Mouse (Mus musculus) forebrain, embryonic 11.5 days (tissue): ENCODE measurements around the gene Sdhc. TPM values are rescaled to one million over a fixed set of nuclear protein-coding genes. Genes with fewer than 3 reads are reported as not detected.

Experiments used
- ATAC-seq: fragments of 200-750 bp; cut with Nextera tagmentation; replicated peaks from 2 replicates; pipeline ENCODE4 v1.8.0; 2017; ENCODE audit warnings: moderate TSS enrichment; ENCODE audit not compliant: low FRiP score
- DNase-seq: peaks from one replicate; pipeline ENCODE4 v3.0.0-alpha.2; 2017; ENCODE audit warnings: low spot score
- H3K27ac ChIP-seq: fragments of 300-500 bp; sonication (generic); 2 replicates; pipeline ENCODE4 v1.5.1; 2014; ENCODE audit warnings: low read depth, low read length
- H3K27me3 ChIP-seq: fragments of 300-500 bp; sonication (generic); 2 replicates; pipeline ENCODE4 v1.6.1; 2014; ENCODE audit warnings: mild to moderate bottlenecking, low read length, mixed read lengths; ENCODE audit not compliant: control insufficient read depth, insufficient read depth
- H3K36me3 ChIP-seq: fragments of 300-500 bp; sonication (generic); 2 replicates; pipeline ENCODE4 v1.6.1; 2014; ENCODE audit warnings: mild to moderate bottlenecking, low read length, moderate library complexity, mixed read lengths; ENCODE audit not compliant: control insufficient read depth, insufficient read depth
- H3K4me1 ChIP-seq: fragments of 300-500 bp; sonication (generic); replicated peaks from 2 replicates; pipeline ENCODE4 v1.6.1; 2014; ENCODE audit warnings: low read length, mixed read lengths; ENCODE audit not compliant: control insufficient read depth, insufficient read depth
- H3K4me2 ChIP-seq: fragments of 300-500 bp; sonication (generic); 2 replicates; pipeline ENCODE4 v1.6.1; 2014; ENCODE audit warnings: low read depth, mild to moderate bottlenecking, low read length, moderate library complexity, mixed read lengths; ENCODE audit not compliant: severe bottlenecking
- H3K4me3 ChIP-seq: fragments of 300-500 bp; sonication (generic); 2 replicates; pipeline ENCODE4 v1.5.1; 2014; ENCODE audit warnings: low read depth, low read length
- H3K9ac ChIP-seq: fragments of 300-500 bp; sonication (generic); 2 replicates; pipeline ENCODE4 v1.6.1; 2014; ENCODE audit warnings: low read length
- H3K9me3 ChIP-seq: fragments of 300-500 bp; sonication (generic); 2 replicates; pipeline ENCODE4 v1.6.1; 2016; ENCODE audit warnings: low read length, mixed read lengths; ENCODE audit not compliant: control insufficient read depth
- WGBS: fragments of 180-500 bp; shearing (Covaris S2); extraction: QIAGEN DNeasy Blood & Tissue Kit; methylation state at CpG from one replicate; pipeline ENCODE4 v1.1.7; 2014; 5-methylcytosine and 5-hydroxymethylcytosine counted together
- polyA plus RNA-seq: library from polyadenylated mRNA; unstranded; fragments of >200 nt; fragmentation: Nextera tagmentation; extraction: Ambion mirVana; gene quantifications from 2 replicates; pipeline ENCODE4 v1.2.1, GENCODE M21; 2014

The Sdhc gene
- polyA plus RNA-seq, 1 experiment from 2014 or later: 272 TPM

DNA sequence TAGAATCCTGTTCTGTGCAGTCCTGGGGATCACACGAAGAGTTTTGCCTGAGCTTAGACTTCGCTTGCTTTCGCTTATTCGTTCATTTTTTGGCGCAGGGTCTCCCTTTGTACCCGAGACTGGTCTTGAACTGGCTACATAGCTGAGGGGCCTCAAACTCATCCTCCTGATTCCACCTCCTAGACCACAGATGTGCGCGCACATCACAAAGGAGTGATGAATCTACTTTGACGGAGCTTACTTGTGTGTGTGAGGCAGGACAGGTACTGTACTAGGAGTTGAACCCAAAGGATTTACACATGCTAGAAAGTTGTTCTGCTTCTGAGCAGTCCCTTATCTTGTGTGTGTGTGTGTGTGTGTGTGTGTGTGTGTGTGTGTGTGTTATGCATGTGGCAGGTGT is 40.4 kb upstream of the Sdhc start:
- H3K4me1 ChIP-seq: peaks cover 10% of the 10 kb centered on the region; the same call in 1 of the 2 replicates
- no peaks in the 10 kb centered on the region for H3K9me3 ChIP-seq
- 92% methylated on average over 9 of the region's 9 CpGs for WGBS
- no peak overlapping the region for H3K9ac ChIP-seq
- peaks cover 28% of the 10 kb centered on the region for H3K27me3 ChIP-seq
- DNase-seq (no peak), ATAC-seq (no peak)
- no peaks in the 10 kb centered on the region for H3K36me3 ChIP-seq
- no peak overlapping the region for H3K27ac ChIP-seq
- H3K4me2 ChIP-seq: no peak overlapping the region
- H3K4me3 ChIP-seq: no peak overlapping the region

DNA sequence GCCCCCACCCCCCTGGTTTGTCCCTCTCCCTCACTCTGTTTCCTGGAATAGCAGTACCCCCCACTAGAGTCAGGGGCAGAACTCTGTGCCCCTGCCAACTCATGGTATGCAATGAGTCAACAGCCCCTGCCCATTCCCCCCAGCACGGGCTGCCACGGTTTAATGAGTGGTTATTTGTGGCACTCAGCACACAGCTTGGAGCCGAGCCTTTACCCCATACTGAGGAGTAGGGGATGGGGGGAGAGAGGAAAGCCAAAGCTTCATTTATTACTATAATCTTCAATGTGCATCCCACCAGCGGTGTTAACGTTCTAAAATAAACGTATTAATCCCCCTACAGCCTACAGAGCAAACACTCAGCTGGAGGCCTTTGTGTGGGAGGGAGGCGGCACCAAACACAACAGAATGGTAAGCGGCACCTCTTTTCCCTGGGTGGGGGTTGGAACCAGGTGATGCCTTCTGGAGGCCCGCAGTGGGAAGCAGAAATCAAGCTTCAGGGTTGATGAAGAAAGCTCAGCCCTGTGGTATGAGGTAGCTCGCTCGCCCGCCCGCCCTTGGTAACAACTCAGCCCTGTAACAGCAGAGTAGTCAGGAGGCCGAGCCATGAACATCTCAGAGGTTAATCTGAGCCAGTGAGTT is 39.2 kb upstream of the Sdhc start:
- H3K27me3 ChIP-seq: peaks cover 17% of the 10 kb centered on the region
- H3K9me3 ChIP-seq: no peaks in the 10 kb centered on the region
- H3K27ac ChIP-seq: peak overlapping the region; percentile 48; the same call in 1 of the 2 replicates
- ATAC-seq (peak; percentile 20; the same call in 1 of the 2 replicates), DNase-seq (no peak)
- peaks cover 9% of the 10 kb centered on the region; the same call in 1 of the 2 replicates for H3K4me1 ChIP-seq
- H3K4me3 ChIP-seq: no peak overlapping the region
- 21% methylated on average over 14 of the region's 14 CpGs for WGBS
- no peaks in the 10 kb centered on the region for H3K36me3 ChIP-seq
- no peak overlapping the region for H3K4me2 ChIP-seq
- H3K9ac ChIP-seq: no peak overlapping the region

DNA sequence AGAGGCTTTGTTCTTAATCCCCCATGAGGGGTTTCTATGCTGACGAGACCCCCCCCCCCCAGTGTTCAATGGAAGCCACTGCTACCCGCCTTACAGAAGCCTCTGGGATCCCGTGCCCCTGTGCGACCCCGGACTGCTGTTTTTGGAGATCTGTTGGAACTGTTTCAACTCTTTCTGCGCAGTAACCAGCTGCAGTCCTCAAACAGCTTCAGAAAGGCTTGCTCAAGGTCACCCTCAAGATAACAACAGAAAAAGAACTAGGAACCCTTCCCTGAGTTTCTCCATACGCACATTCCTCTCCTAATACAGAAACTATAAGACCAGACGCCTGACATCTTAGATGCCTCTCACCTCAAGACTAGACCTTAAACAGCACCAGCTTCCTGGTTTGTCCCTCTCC is 38.6 kb upstream of the Sdhc start:
- H3K27ac ChIP-seq: peak overlapping the region; percentile 48; the same call in 1 of the 2 replicates
- ATAC-seq: 0 out of 2 replicates have a peak, but pooled peaks have one; percentile 34
- no peak overlapping the region for H3K4me2 ChIP-seq
- H3K36me3 ChIP-seq: no peaks in the 10 kb centered on the region
- H3K27me3 ChIP-seq: peaks cover 11% of the 10 kb centered on the region; the same call in 1 of the 2 replicates
- WGBS: 8% methylated on average over 8 of the region's 8 CpGs
- no peak for DNase-seq
- no peak overlapping the region for H3K4me3 ChIP-seq
- no peaks in the 10 kb centered on the region for H3K9me3 ChIP-seq
- H3K9ac ChIP-seq: no peak overlapping the region
- H3K4me1 ChIP-seq: peaks cover 9% of the 10 kb centered on the region; the same call in 1 of the 2 replicates

DNA sequence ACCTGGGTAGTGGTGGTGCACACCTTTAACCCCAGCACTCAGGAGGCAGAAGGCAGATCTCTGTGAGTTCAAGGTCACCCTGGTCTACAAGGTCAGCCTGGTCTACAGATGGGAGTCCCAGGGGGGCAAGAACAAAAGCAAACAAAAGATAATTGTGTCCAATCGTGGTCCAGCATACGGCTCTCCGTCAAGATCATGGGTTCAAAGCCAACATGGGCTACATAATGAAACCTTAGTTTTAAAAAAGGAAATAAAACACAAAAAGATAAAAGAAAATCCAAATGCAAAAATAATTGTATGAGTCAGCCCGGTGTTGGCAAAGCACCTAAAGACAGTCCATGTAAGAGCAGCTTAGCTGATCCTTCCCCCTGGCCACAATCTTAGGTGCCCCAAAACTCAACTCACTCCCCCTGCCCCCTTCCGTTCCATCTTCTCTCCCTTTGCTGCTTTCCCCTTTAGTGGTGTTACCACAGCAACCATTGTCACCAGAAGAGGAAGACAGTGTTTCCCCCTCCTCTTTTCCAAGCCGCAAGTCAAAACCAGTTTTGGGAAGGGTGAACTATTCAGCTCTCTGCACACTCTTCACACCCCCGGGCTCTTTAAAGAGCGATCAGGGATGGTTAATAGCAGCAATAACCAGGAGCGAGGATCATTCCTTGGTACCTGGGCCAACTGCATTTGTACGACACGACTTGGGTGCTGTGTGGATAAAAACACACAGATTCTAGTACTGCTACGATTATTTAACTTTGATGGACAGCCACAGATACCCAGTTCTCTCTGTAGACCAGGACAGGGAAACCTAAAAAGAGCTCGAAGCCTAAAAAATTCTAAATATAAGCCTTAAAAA is 37.7 kb upstream of the Sdhc start:
- H3K4me3 ChIP-seq: no peak overlapping the region
- ATAC-seq: no peak

DNA sequence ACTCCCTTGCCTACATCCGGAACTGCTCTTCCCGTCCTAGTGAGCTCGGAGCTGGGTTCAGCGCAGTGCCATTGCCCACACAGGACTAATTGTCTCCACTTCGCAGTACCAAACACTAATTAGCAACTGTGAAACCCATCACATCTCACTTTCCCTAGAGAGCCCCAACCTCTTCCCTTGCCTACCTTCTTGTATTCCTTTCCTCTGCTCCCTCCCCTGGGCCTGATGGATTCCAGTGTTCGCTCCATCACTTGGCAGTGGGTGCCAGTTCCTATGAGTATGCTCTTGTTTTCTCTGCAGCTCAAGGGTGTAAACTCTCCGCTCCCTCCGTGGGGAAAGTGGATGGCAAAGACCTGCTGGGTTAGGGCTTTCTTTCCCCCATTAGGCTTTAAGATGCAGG is 35.3 kb upstream of the Sdhc start:
- H3K4me2 ChIP-seq: no peak overlapping the region
- H3K36me3 ChIP-seq: no peaks in the 10 kb centered on the region
- ATAC-seq (no peak), DNase-seq (no peak)
- no peaks in the 10 kb centered on the region for H3K27me3 ChIP-seq
- no peaks in the 10 kb centered on the region for H3K9me3 ChIP-seq
- WGBS: 71% methylated on average over 8 of the region's 8 CpGs
- peaks cover 7% of the 10 kb centered on the region; the same call in 1 of the 2 replicates for H3K4me1 ChIP-seq
- H3K27ac ChIP-seq: no peak overlapping the region
- H3K4me3 ChIP-seq: no peak overlapping the region
- no peak overlapping the region for H3K9ac ChIP-seq

More for the DNA sequence above, 37.7 kb upstream of the Sdhc start:
- no peak overlapping the region for H3K9ac ChIP-seq
- H3K4me2 ChIP-seq: no peak overlapping the region
- 37% methylated on average over 13 of the region's 13 CpGs for WGBS
- peaks cover 3% of the 10 kb centered on the region; the same call in 1 of the 2 replicates for H3K27me3 ChIP-seq
- no peak overlapping the region for H3K27ac ChIP-seq
- DNase-seq: no peak
- H3K36me3 ChIP-seq: no peaks in the 10 kb centered on the region
- H3K4me1 ChIP-seq: peaks cover 9% of the 10 kb centered on the region; the same call in 1 of the 2 replicates
- no peaks in the 10 kb centered on the region for H3K9me3 ChIP-seq

DNA sequence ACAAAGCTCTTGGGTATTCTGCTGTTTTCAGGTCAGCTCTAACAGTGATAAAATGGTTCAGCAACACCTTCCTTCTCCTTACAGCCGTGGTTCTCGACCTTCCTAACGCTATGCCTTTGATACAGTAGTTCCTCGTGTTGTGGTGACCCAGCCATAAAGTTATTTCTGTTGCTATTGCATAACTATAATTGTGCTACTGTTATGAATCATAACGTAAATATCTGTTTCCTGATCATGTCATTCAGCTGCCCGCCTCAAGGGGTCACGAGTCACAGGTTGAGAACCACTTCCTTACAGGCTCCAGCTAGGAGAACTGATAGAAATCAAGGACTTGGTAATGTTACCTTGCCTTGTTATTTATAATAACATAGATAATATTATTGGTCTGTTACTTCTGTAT is 33.9 kb upstream of the Sdhc start:
- Histone ChIP-seq H3K27ac (no peak overlapping the region), H3K9me3 (no peaks in the 10 kb centered on the region), H3K36me3 (no peaks in the 10 kb centered on the region), H3K4me2 (no peak overlapping the region), H3K27me3 (no peaks in the 10 kb centered on the region), H3K4me3 (no peak overlapping the region), H3K4me1 (peaks cover 4% of the 10 kb centered on the region; the same call in 1 of the 2 replicates), H3K9ac (no peak overlapping the region)
- DNase-seq (no peak), ATAC-seq (no peak)
- WGBS: 91% methylated on average over 7 of the region's 7 CpGs

DNA sequence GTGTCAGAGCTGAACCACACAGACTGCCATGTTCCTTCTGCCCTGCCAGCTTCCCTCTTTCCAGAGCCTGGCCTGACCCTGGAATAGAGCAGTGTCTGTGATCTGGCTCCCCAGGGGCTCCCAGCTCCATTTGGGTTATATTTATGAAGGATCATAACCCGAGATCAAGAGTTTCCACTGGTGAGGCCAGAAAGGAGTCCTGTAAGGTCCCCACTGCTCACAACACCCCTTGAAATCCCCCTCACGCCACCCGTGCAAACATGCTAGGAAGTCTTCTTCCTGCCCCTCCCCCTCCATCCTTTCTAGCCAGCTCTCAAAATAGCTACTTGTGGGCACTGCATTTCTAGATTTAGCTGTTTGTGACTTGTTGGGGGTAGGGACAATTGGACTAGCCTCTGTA is 33.2 kb upstream of the Sdhc start:
- WGBS: 73% methylated on average over 3 of the region's 3 CpGs
- no peak overlapping the region for H3K9ac ChIP-seq
- no peak for ATAC-seq
- H3K4me3 ChIP-seq: no peak overlapping the region
- H3K27me3 ChIP-seq: no peaks in the 10 kb centered on the region
- no peaks in the 10 kb centered on the region; the same call in 1 of the 2 replicates for H3K4me1 ChIP-seq
- no peaks in the 10 kb centered on the region for H3K36me3 ChIP-seq
- H3K9me3 ChIP-seq: no peaks in the 10 kb centered on the region
- H3K4me2 ChIP-seq: no peak overlapping the region
- no peak overlapping the region for H3K27ac ChIP-seq
- no peak for DNase-seq

DNA sequence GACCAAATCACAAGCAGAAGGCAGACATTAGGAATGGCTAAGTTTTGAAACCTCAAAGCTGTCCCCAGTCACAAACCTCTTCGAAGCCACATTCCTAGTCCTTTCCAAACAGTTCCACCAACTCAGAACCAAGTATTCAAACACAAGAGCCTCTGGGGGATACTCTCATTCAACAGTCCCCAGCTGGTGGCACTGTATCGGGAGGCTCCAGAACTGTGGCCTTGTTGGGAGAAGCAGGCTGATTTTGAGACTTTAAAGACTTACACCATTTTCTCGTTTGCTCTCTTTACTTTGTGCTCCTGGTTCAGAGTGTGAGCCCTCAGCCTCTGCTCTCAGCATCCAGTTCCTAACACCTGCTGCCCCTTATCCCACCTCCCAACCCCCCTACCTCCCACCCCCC is 32.6 kb upstream of the Sdhc start:
- Histone ChIP-seq H3K4me3 (no peak overlapping the region), H3K9me3 (no peaks in the 10 kb centered on the region), H3K9ac (no peak overlapping the region), H3K27ac (no peak overlapping the region), H3K36me3 (no peaks in the 10 kb centered on the region), H3K4me1 (no peaks in the 10 kb centered on the region), H3K27me3 (no peaks in the 10 kb centered on the region), H3K4me2 (no peak overlapping the region)
- WGBS: 90% methylated on average over 3 of the region's 3 CpGs
- no peak for DNase-seq
- ATAC-seq: no peak
